Mouse (Mus musculus) layer of hippocampus, adult 11-12 months (tissue): ENCODE results near the gene Rhebl1.

ENCODE experiments used
- DNase-seq: peaks from one replicate; pipeline ENCODE4 v3.0.0; 2022; ENCODE audit warnings: low spot score

Gene Rhebl1

GRCm38 (mm10) chr15:98849956-98850600 is 44.3 kb downstream of the Rhebl1 start:
- no peak for DNase-seq

- DNase-seq: no peak
Observed at GRCm38 (mm10) chr15:98849165-98849564, 45.2 kb downstream of the Rhebl1 start.

GRCm38 (mm10) chr15:98846140-98846539 is 48.2 kb downstream of the Rhebl1 start:
- DNase-seq: no peak

GRCm38 (mm10) chr15:98845149-98845548 is 49.2 kb downstream of the Rhebl1 start:
- DNase-seq: no peak

- no peak for DNase-seq
Observed at GRCm38 (mm10) chr15:98843595-98844223, 50.6 kb downstream of the Rhebl1 start.

GRCm38 (mm10) chr15:98839671-98840585 is 54.4 kb downstream of the Rhebl1 start:
- no peak for DNase-seq

- no peak for DNase-seq
Observed at GRCm38 (mm10) chr15:98839161-98839560, 55.2 kb downstream of the Rhebl1 start.

- no peak for DNase-seq
Observed at GRCm38 (mm10) chr15:98837743-98838103, 56.6 kb downstream of the Rhebl1 start.

- no peak for DNase-seq
Observed at GRCm38 (mm10) chr15:98837006-98837742, 57.2 kb downstream of the Rhebl1 start.

GRCm38 (mm10) chr15:98835291-98835690 is 59.0 kb downstream of the Rhebl1 start:
- no peak for DNase-seq

- DNase-seq: no peak
Observed at GRCm38 (mm10) chr15:98834059-98834458, 60.3 kb downstream of the Rhebl1 start.

- DNase-seq: no peak
Observed at GRCm38 (mm10) chr15:98833281-98833680, 61.1 kb downstream of the Rhebl1 start.

GRCm38 (mm10) chr15:98832161-98833058 is 61.9 kb downstream of the Rhebl1 start:
- no peak for DNase-seq

GRCm38 (mm10) chr15:98831684-98832035 is 62.7 kb downstream of the Rhebl1 start:
- DNase-seq: no peak

GRCm38 (mm10) chr15:98830736-98831683 is 63.3 kb downstream of the Rhebl1 start, which contains the start of gene Prkag1:
TSS of gene Prkag1 (minus strand) at chr15:98831521.
- peak; percentile 95 for DNase-seq
